Mouse (Mus musculus): Measurements from ENCODE around the gene C330021F23Rik. TPM values are rescaled to one million over a fixed set of nuclear protein-coding genes. Genes with fewer than 3 reads are reported as not detected.

C330021F23Rik gene
- total RNA-seq (2021): not detected
- long read RNA-seq, experiment 1: 0 reads
- long read RNA-seq, experiment 2: 0 reads

- DNase-seq (ENCODE audit: extremely low spot score in 1 of 2, low spot score in 2 of 2): no peak
- intact Hi-C loops (cut with DNase I): no loop called here
- no peak within 1 kb of the TSS for H3K27ac ChIP-seq
- H3K4me3 ChIP-seq: no peak within 1 kb of the TSS
- TF ChIP-seq CTCF (IDR thresholded peaks at IDR 0.05): no peak
Observed at GRCm38 (mm10) chr8:3567641-3568371, at the start of gene C330021F23Rik. C330021F23Rik (plus strand) TSS chr8:3567990.

DNA sequence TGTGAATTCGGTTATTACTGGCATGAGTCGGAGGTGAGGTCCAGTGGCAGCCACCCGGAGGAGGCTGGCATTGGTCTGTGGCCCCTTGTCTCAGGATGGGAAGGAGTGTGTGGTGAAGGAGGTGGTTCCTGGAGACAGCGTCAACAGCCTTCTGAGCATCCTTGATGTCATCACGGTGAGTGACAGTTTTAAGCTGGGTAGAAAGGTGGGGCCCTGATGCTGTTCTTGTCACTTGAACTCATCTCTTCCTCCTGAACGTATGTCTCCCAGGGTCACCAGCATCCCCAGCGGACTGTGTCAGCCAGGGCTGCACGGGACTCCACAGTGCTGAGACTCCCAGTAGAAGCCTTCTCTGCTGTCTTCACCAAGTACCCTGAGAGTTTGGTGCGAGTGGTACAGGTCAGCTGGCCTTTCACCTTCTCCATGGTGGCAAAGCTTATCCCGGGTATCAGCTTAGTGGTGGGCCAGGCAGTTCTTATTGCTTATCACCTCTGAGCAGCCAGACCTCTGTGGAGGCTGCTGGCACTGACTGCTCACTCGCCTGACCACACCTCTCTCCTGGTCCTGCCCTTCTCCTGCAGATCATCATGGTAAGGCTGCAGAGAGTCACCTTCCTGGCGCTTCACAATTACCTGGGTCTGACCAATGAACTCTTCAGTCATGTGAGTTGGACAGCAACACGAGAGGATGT lies 45.6 kb upstream of the C330021F23Rik start:
- TF ChIP-seq CTCF (IDR thresholded peaks at IDR 0.05): no peak
- Histone ChIP-seq H3K4me3 (no peak overlapping the region), H3K27ac (no peak overlapping the region)
- intact Hi-C loops (cut with DNase I): no loop called here
- no peak for DNase-seq (ENCODE audit: extremely low spot score in 1 of 2, low spot score in 2 of 2)

- DNase-seq (ENCODE audit: extremely low spot score in 1 of 2, low spot score in 2 of 2): no peak
- Histone ChIP-seq H3K4me3 (no peak overlapping the region), H3K27ac (no peak overlapping the region)
- intact Hi-C loops (cut with DNase I): no loop called here
- TF ChIP-seq CTCF (IDR thresholded peaks at IDR 0.05): no peak
Observed at GRCm38 (mm10) chr8:3530816-3531215, 37.0 kb upstream of the C330021F23Rik start.

GRCm38 (mm10) chr8:3531936-3532335 lies 35.9 kb upstream of the C330021F23Rik start:
- H3K4me3 ChIP-seq: no peak overlapping the region
- DNase-seq (ENCODE audit: extremely low spot score in 1 of 2, low spot score in 2 of 2): no peak
- H3K27ac ChIP-seq: no peak overlapping the region
- intact Hi-C loops (cut with DNase I): no loop called here
- TF ChIP-seq CTCF (IDR thresholded peaks at IDR 0.05): no peak

GRCm38 (mm10) chr8:3536053-3536841 lies 31.5 kb upstream of the C330021F23Rik start:
- DNase-seq (ENCODE audit: extremely low spot score in 1 of 2, low spot score in 2 of 2): no peak

GRCm38 (mm10) chr8:3536940-3537339 lies 30.9 kb upstream of the C330021F23Rik start:
- H3K4me3 ChIP-seq: no peak overlapping the region
- intact Hi-C loops (cut with DNase I): no loop called here
- TF ChIP-seq CTCF (IDR thresholded peaks at IDR 0.05): no peak
- no peak overlapping the region for H3K27ac ChIP-seq
- DNase-seq (ENCODE audit: extremely low spot score in 1 of 2, low spot score in 2 of 2): no peak

More at GRCm38 (mm10) chr8:3536053-3536841, 31.5 kb upstream of the C330021F23Rik start:
- Histone ChIP-seq H3K27ac (no peak overlapping the region), H3K4me3 (no peak overlapping the region)
- intact Hi-C loops (cut with DNase I): no loop called here
- TF ChIP-seq CTCF (IDR thresholded peaks at IDR 0.05): no peak

DNA sequence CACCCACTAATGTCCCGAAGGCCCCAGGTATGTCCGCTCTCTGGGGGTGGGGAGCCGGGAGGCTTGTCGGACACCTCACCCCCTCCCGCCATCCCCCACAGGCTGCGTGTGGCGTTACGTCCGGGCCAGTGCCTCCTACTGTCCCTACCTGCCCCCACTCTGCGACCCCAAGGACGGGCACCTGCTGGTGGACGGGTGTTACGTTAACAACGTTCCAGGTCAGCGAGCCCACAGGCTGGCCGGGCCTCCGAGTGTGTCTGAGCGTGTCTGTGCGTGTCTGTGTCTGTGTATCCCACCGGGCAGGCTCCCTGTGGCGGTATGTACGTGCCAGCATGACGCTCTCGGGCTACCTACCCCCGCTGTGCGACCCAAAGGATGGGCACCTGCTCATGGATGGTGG lies 30.1 kb upstream of the C330021F23Rik start:
- no peak overlapping the region for H3K4me3 ChIP-seq
- no peak for DNase-seq (ENCODE audit: extremely low spot score in 1 of 2, low spot score in 2 of 2)
- TF ChIP-seq CTCF (IDR thresholded peaks at IDR 0.05): no peak
- intact Hi-C loops (cut with DNase I): no loop called here
- H3K27ac ChIP-seq: no peak overlapping the region

DNA sequence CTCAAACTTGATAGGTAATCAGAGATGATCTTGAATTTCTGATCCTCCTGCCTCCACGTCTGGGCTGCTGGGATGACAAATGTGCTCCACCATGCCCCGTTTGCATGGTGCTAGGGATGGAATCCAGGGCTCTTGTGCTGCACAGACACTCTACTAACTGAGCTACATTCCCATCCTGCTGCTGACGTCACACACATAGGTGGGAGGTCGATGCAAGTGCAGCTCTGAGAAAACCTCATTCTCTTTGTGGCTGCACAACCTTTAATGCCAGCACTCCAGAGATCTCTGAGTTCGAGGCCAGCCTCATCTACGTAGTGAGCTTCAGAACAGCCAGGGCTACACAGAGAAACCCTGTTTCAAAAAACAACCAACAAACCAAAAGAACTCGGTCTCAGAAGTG lies 28.6 kb upstream of the C330021F23Rik start:
- H3K4me3 ChIP-seq: no peak overlapping the region
- H3K27ac ChIP-seq: no peak overlapping the region
- intact Hi-C loops (cut with DNase I): no loop called here
- no peak for TF ChIP-seq CTCF (IDR thresholded peaks at IDR 0.05)
- no peak for DNase-seq (ENCODE audit: extremely low spot score in 1 of 2, low spot score in 2 of 2)

GRCm38 (mm10) chr8:3540076-3540475 lies 27.7 kb upstream of the C330021F23Rik start:
- H3K4me3 ChIP-seq: no peak overlapping the region
- H3K27ac ChIP-seq: no peak overlapping the region
- intact Hi-C loops (cut with DNase I): no loop called here
- no peak for TF ChIP-seq CTCF (IDR thresholded peaks at IDR 0.05)
- no peak for DNase-seq (ENCODE audit: extremely low spot score in 1 of 2, low spot score in 2 of 2)

- TF ChIP-seq CTCF (IDR thresholded peaks at IDR 0.05): no peak
- Histone ChIP-seq H3K4me3 (no peak overlapping the region), H3K27ac (no peak overlapping the region)
- DNase-seq (ENCODE audit: extremely low spot score in 1 of 2, low spot score in 2 of 2): no peak
- intact Hi-C loops (cut with DNase I): no loop called here
Observed at GRCm38 (mm10) chr8:3546511-3546910, 21.3 kb upstream of the C330021F23Rik start.

- no peak overlapping the region for H3K4me3 ChIP-seq
- intact Hi-C loops (cut with DNase I): no loop called here
- no peak for TF ChIP-seq CTCF (IDR thresholded peaks at IDR 0.05)
- no peak overlapping the region for H3K27ac ChIP-seq
- no peak for DNase-seq (ENCODE audit: extremely low spot score in 1 of 2, low spot score in 2 of 2)
Observed at GRCm38 (mm10) chr8:3552240-3552639, 15.6 kb upstream of the C330021F23Rik start.

DNA sequence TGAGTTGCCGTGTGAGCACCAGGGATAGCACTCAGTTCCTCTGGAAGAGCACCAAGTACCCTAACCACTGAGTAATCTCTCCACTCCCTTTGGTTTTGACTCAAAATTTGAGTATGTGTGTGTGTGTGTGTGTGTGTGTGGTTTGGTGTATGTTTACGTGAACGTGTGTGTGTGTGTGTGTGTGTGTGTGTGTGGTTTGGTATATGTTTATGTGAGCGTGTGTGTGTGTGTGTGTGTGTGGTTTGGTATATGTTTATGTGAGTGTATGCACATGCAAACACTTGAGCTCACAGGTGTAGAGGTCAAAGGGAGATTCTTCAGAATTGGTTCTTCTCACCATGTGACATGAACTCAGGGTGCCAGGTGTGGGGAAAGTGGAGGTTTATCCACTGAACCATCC lies 11.7 kb upstream of the C330021F23Rik start:
- no peak for DNase-seq (ENCODE audit: extremely low spot score in 1 of 2, low spot score in 2 of 2)
- intact Hi-C loops (cut with DNase I): no loop called here

More for the DNA sequence above, 11.7 kb upstream of the C330021F23Rik start:
- Histone ChIP-seq H3K4me3 (no peak overlapping the region), H3K27ac (no peak overlapping the region)
- no peak for TF ChIP-seq CTCF (IDR thresholded peaks at IDR 0.05)

Measured in left cerebral cortex, adult 2 months (tissue).